Mouse (Mus musculus): ENCODE measurements around the gene Zfp142. TPM values are rescaled to one million over a fixed set of nuclear protein-coding genes. Genes with fewer than 3 reads are reported as not detected.

The Zfp142 gene
- 10 to 100 TPM; 49.4 to 61.7 TPM for total RNA-seq (2023)

GRCm38 (mm10) chr1:74587773-74588445 is at the start of gene Zfp142, which contains the start of gene Bcs1l:
Gene Zfp142 (minus strand): TSS chr1:74588246.
Gene Bcs1l (plus strand): TSS chr1:74588289.

GRCm38 (mm10) chr1:74601267-74601962 is 13.4 kb upstream of the Zfp142 start, which contains the start of the genes Rnf25 and Stk36:
Gene Rnf25 (minus strand): TSS chr1:74601397.
Gene Stk36 (plus strand): TSS chr1:74601445.

GRCm38 (mm10) chr1:74544184-74544583 is 43.9 kb downstream of the Zfp142 start, which contains the start of gene Usp37:
Gene Usp37 (minus strand): TSS chr1:74544284.

GRCm38 (mm10) chr1:74542451-74542961 is 45.5 kb downstream of the Zfp142 start, which contains the start of gene Plcd4:
Gene Plcd4 (plus strand): TSS chr1:74542888.

Other genes starting within 250 kb of the Zfp142 start
- not detected for gene Catip, start 226.1 kb downstream of the Zfp142 start, total RNA-seq (2023)
- 1 to 10 TPM; 1.7 to 3.5 TPM for gene Slc11a1, start 213.1 kb downstream of the Zfp142 start, total RNA-seq (2023)
- 100 to 1,000 TPM; 120 to 129 TPM for gene Ctdsp1, start 196.7 kb downstream of the Zfp142 start, total RNA-seq (2023)
- 1 to 10 TPM in 1 of 2 experiments, under 1 TPM in 1; 0.96 to 3.3 TPM for gene Vil1, start 178.9 kb downstream of the Zfp142 start, total RNA-seq (2023)
- gene Cnot9, start 82.2 kb downstream of the Zfp142 start, total RNA-seq (2023), result 10 to 100 TPM; 30.6 to 32.4 TPM
- gene Plcd4, start 45.4 kb downstream of the Zfp142 start, total RNA-seq (2023), result under 1 TPM; 0.62 to 0.84 TPM
- 10 to 100 TPM; 25.0 to 27.9 TPM for gene Usp37, start 44.0 kb downstream of the Zfp142 start, total RNA-seq (2023)
- 10 to 100 TPM; 12.3 to 13.8 TPM for gene Bcs1l, start within 50 bp of the Zfp142 start, total RNA-seq (2023)
- gene Rnf25, start 13.2 kb upstream of the Zfp142 start, total RNA-seq (2023), result 10 to 100 TPM; 44.5 to 53.4 TPM
- not detected for gene Stk36, start 13.2 kb upstream of the Zfp142 start, total RNA-seq (2023)
- 10 to 100 TPM; 65.7 to 79.6 TPM for gene Ttll4, start 73.5 kb upstream of the Zfp142 start, total RNA-seq (2023)
- gene Cyp27a1, start 125.3 kb upstream of the Zfp142 start, total RNA-seq (2023), result 1 to 10 TPM in 1 of 2 experiments, under 1 TPM in 1; 0.53 to 1.4 TPM
- gene Prkag3, start 161.0 kb upstream of the Zfp142 start, total RNA-seq (2023), result not detected
- gene Wnt6, start 183.6 kb upstream of the Zfp142 start, total RNA-seq (2023), result not detected
- under 1 TPM; 0.50 to 0.98 TPM for gene Wnt10a, start 203.3 kb upstream of the Zfp142 start, total RNA-seq (2023)